Mouse (Mus musculus) lung, postnatal 0 days (tissue): Measurements from ENCODE around the gene Rad52.

Experiments used
- CTCF ChIP-seq: IDR thresholded peaks from 2 replicates; pipeline ENCODE4 v1.5.1; 2016; ENCODE audit warnings: antibody characterized with exemption, mild to moderate bottlenecking
- EP300 ChIP-seq: IDR thresholded peaks from 2 replicates; pipeline ENCODE4 v1.6.1; 2016; ENCODE audit warnings: antibody characterized with exemption, mild to moderate bottlenecking, control low read depth

GRCm38 (mm10) chr6:119912046-119912445 lies 9.5 kb downstream of the Rad52 start:
- TF ChIP-seq EP300: no peak
- no peak for TF ChIP-seq CTCF
